Mouse (Mus musculus): ENCODE data around the gene Prdm2.

- TF ChIP-seq CTCF (IDR thresholded peaks at IDR 0.05; ENCODE audit: low read depth) (no peak), EP300 (optimal IDR thresholded peaks at IDR 0.05) (no peak)
Measured at GRCm38 (mm10) chr4:143180731-143181130, 32.1 kb downstream of the Prdm2 start.

Data from stomach, postnatal 0 days (tissue).